Mouse (Mus musculus) cortical plate, adult 2 months (tissue): ENCODE results near the gene Dffa.

ENCODE experiments used
- CTCF ChIP-seq: fragments of 200-500 bp; IDR thresholded peaks from 2 replicates; pipeline ENCODE4 v1.5.1; 2011; ENCODE audit warnings: mild to moderate bottlenecking, control low read depth, low read length; ENCODE audit not compliant: insufficient read depth; ENCODE audit errors: extremely low read depth
- POLR2A ChIP-seq: fragments of 200-500 bp; IDR thresholded peaks from 2 replicates; pipeline ENCODE4 v1.6.1; 2011; ENCODE audit warnings: mild to moderate bottlenecking, low read length, control low read depth; ENCODE audit not compliant: insufficient read depth; ENCODE audit errors: extremely low read depth

GRCm38 (mm10) chr4:149150721-149151120 is 46.8 kb downstream of the Dffa start:
- TF ChIP-seq POLR2A (no peak), CTCF (no peak)
